Mouse (Mus musculus) midbrain, embryonic 14.5 days (tissue): ENCODE measurements at regions not wholly inside any gene's neighbourhood (a gene's known extent, or its start where the extent isn't known, plus 50 kb on each side); places are given as distances from the start of the nearest gene placed in this dataset.

Source experiments
- ATAC-seq: fragments of 200-750 bp; cut with Nextera tagmentation; 2 replicates; pipeline ENCODE4 v1.8.0; 2017; ENCODE audit warnings: moderate number of reproducible peaks, moderate library complexity; ENCODE audit not compliant: low FRiP score, low TSS enrichment
- DNase-seq: peaks from one replicate; pipeline ENCODE4 v3.0.0-alpha.2; 2015
- H3K27ac ChIP-seq: fragments of 300-500 bp; sonication (generic); replicated peaks from 2 replicates; pipeline ENCODE4 v1.5.1; 2014; ENCODE audit warnings: mild to moderate bottlenecking, low read depth, low read length, moderate library complexity
- H3K27me3 ChIP-seq: fragments of 300-500 bp; sonication (generic); 2 replicates; pipeline ENCODE4 v1.6.1; 2014; ENCODE audit warnings: low read length, control low read depth, mixed read lengths; ENCODE audit not compliant: control insufficient read depth, insufficient read depth
- H3K36me3 ChIP-seq: fragments of 300-500 bp; sonication (generic); 2 replicates; pipeline ENCODE4 v1.6.1; 2014; ENCODE audit warnings: low read length, control low read depth; ENCODE audit not compliant: control insufficient read depth, insufficient read depth
- H3K4me1 ChIP-seq: fragments of 300-500 bp; sonication (generic); 2 replicates; pipeline ENCODE4 v1.6.1; 2014; ENCODE audit warnings: mild to moderate bottlenecking, antibody characterized with exemption, low read length, control low read depth; ENCODE audit not compliant: control insufficient read depth, insufficient read depth
- H3K4me2 ChIP-seq: fragments of 300-500 bp; sonication (generic); 2 replicates; pipeline ENCODE4 v1.6.1; 2014; ENCODE audit warnings: mild to moderate bottlenecking, low read length, moderate library complexity
- H3K4me3 ChIP-seq: fragments of 300-500 bp; sonication (generic); replicated peaks from 2 replicates; pipeline ENCODE4 v1.5.1; 2014; ENCODE audit warnings: low read depth, low read length
- H3K9ac ChIP-seq: fragments of 300-500 bp; sonication (generic); replicated peaks from 2 replicates; pipeline ENCODE4 v1.6.1; 2014; ENCODE audit warnings: mild to moderate bottlenecking, low read length, moderate library complexity
- H3K9me3 ChIP-seq: fragments of 300-500 bp; sonication (generic); 2 replicates; pipeline ENCODE4 v1.6.1; 2016; ENCODE audit warnings: low read length, control low read depth, mixed read lengths; ENCODE audit not compliant: control insufficient read depth
- WGBS: fragments of 180-500 bp; shearing (Covaris S2); extraction: QIAGEN DNeasy Blood & Tissue Kit; methylation state at CpG from one replicate; pipeline ENCODE4 v1.1.7; 2014; 5-methylcytosine and 5-hydroxymethylcytosine counted together

DNA sequence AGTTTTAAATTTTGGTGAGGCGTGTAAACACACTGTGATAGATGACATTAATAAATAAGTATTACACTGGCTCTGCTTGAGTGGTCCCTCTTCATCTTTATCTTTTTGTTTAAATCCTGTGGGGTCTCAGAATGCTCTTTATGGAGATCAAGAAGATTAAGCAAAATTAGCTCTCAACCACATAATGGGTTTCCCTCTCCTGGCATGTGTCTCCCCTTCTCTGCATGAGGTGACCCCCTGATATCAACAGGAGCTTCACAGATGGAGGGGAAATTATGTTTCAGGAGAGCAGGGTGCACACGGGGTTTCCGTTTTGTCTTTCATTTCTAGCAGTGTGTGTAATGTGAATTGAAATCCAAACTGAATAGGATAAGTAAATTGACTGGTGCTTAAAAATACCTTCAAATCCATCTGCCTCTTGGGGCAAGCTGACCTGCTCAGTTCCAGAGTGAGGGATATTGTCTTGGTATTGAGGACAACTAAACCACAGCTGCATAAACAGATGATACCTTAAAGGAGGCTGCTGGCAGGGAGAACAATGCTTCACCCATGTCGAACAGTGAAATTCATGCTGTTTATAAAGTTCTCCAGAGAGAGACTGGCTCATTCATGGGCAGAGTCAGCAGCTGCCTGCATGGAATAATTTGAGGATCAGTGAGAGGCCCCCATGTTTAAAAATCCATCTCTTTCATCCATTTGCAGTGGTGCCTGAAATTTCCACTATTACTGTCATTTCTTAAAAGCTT, 518.3 kb upstream of the Nr2f1 start:
- peak; percentile 3 for DNase-seq
- no peak overlapping the region for H3K27ac ChIP-seq
- H3K27me3 ChIP-seq: no peaks in the 10 kb centered on the region
- no peaks in the 10 kb centered on the region for H3K9me3 ChIP-seq
- no peaks in the 10 kb centered on the region for H3K36me3 ChIP-seq
- H3K4me2 ChIP-seq: no peak overlapping the region
- H3K9ac ChIP-seq: no peak overlapping the region
- no peaks in the 10 kb centered on the region for H3K4me1 ChIP-seq
- WGBS: 20% methylated on average over 4 of the region's 4 CpGs
- H3K4me3 ChIP-seq: no peak overlapping the region
- ATAC-seq: no peak

DNA sequence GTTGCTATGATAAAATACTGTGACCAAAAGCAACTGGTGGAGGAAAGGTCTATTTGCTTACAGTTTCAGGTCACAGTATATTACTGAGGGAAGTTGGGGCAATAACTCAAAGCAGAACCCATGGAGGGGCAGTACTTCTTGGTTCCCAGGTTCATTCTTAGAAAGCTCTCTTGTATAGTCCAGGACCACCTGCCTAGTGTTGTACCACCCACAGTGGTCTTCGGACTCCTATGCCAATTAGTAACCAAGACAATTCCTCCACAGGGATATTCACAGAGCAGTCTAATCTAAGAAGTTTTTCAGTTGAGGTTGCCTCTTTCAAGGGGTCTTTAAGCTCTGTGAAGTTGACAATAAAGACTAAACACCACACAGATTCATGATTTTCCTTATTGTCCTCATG, 517.6 kb upstream of the Nr2f1 start:
- Histone ChIP-seq H3K4me1 (no peaks in the 10 kb centered on the region), H3K4me3 (no peak overlapping the region), H3K9ac (no peak overlapping the region), H3K27me3 (no peaks in the 10 kb centered on the region), H3K36me3 (no peaks in the 10 kb centered on the region), H3K9me3 (no peaks in the 10 kb centered on the region), H3K4me2 (no peak overlapping the region), H3K27ac (no peak overlapping the region)
- ATAC-seq: no peak
- DNase-seq: no peak
- 44% methylated on average over 1 of the region's 1 CpGs for WGBS

DNA sequence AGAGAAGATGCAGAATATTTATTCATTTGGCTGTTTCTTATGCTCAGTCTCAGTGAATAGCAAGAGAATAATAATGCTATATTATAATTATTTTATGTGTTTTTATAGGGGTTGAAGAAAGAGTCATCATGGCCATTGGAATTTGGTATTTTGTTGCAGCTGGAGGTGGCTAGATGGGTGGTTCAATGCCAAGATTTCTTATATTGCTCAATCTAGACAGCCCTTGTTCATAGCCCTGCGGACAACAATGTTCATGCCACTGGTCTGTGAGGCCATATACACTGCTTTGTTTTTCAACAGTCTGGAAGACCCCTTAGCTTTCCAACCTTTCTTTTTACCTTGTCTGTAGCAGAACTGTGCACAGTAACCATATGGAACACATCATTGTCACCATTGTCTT, 505.1 kb upstream of the Nr2f1 start:
- DNase-seq: no peak
- Histone ChIP-seq H3K27me3 (no peaks in the 10 kb centered on the region), H3K9me3 (no peaks in the 10 kb centered on the region), H3K36me3 (no peaks in the 10 kb centered on the region), H3K4me3 (no peak overlapping the region), H3K4me2 (no peak overlapping the region), H3K9ac (no peak overlapping the region), H3K4me1 (no peaks in the 10 kb centered on the region), H3K27ac (no peak overlapping the region)
- WGBS: 98% methylated on average over 1 of the region's 1 CpGs
- ATAC-seq: no peak

DNA sequence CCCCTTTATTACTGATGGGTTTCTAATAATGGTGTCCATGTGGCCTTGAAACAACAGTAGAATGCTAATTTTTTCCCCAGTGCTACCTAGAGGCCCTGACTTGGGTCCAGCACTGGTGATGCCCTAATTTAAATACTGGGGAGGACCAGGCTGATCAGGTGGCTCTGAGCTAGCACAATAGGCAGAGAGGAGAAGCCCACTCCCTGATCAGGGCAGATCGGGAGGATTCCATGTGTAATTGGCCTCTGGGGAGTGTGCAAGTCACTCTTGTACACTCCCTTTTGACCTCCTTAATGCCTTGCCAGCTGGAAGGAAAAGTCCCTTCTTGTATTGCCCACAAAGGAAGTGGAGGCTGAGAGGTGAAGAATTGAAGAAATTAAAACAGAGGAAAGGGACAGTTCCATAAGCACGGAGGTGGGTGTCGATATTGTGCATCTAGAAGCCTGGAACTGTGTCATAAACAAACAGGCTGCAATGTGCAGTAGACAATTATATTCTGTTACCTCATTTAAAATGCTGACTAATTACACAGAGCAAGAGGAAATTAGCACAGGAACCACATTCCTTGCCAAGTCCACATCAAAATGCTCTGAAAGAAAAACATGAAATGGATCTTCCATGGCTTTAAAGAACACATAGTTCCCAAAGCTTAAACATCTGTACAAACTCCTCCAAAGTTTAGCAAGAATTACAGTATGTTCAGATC, 498.4 kb upstream of the Nr2f1 start:
- 54% methylated on average over 3 of the region's 3 CpGs for WGBS
- Histone ChIP-seq H3K4me1 (peaks cover 5% of the 10 kb centered on the region; the same call in 1 of the 2 replicates), H3K9me3 (no peaks in the 10 kb centered on the region), H3K36me3 (no peaks in the 10 kb centered on the region), H3K4me2 (no peak overlapping the region), H3K27me3 (no peaks in the 10 kb centered on the region), H3K9ac (no peak overlapping the region), H3K4me3 (no peak overlapping the region), H3K27ac (0 out of 2 replicates have a peak overlapping the region, but pooled peaks have one; percentile 13)
- ATAC-seq: peak; percentile 83
- DNase-seq: peak; percentile 50

DNA sequence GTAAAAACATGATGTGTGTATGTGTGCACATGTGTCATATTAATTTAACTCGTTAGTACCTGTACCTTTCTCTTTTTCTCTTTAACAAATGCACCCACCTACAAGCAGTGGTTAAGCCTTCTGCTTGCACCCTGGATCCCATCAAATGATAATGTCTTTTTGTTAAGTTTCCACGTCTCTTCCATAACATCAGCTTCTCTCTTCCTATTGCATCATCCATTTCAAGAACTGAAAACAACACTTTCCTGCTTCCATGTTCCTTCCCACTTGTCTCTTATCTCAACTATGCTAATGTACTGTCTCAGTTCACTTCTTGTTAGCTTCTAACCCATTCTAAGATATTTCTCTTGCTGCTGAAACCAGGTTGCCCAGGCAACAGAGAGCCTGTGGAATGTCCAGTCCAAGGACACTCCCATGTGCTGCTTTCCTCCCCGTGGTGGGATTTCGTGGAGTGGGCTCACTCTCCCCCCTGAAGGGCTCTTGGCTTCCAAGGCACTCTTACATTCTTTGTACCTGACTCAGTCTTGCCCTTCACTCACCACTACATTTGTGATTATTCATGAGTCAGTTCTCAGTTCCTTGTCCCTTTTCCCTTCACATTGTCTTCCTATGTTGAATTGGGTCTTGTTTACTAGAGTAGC, 479.8 kb upstream of the Nr2f1 start:
- no peaks in the 10 kb centered on the region for H3K27me3 ChIP-seq
- H3K9me3 ChIP-seq: no peaks in the 10 kb centered on the region
- peaks cover 5% of the 10 kb centered on the region; the same call in 1 of the 2 replicates for H3K4me1 ChIP-seq
- H3K27ac ChIP-seq: no peak overlapping the region
- no peak overlapping the region for H3K4me3 ChIP-seq
- DNase-seq (no peak), ATAC-seq (peak; percentile 27; the same call in 1 of the 2 replicates)
- H3K36me3 ChIP-seq: no peaks in the 10 kb centered on the region
- 32% methylated on average over 4 of the region's 4 CpGs for WGBS
- no peak overlapping the region for H3K9ac ChIP-seq
- no peak overlapping the region for H3K4me2 ChIP-seq

DNA sequence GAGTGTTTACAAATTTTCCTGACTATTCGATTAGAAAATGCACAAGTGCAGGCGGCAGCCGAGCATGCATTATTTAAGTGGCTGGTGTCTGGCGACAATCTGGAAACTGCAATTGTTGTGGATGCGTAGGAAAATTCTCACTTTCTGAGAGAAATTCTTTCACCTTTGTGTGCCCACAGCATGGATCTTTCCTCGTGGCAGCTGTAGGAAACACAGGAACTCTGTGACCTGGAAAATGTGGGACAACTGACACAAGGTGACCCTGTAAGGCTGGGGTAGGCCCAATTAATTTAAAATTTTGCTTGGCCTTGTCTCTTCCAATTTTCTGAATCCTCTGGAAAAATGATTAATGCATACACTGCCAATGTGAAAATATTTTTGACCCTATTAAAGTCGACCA, 478.7 kb upstream of the Nr2f1 start:
- H3K9me3 ChIP-seq: no peaks in the 10 kb centered on the region
- H3K4me1 ChIP-seq: peaks cover 5% of the 10 kb centered on the region; the same call in 1 of the 2 replicates
- no peak overlapping the region for H3K9ac ChIP-seq
- no peak overlapping the region for H3K4me3 ChIP-seq
- 0 out of 2 replicates have a peak overlapping the region, but pooled peaks have one; percentile 17 for H3K4me2 ChIP-seq
- peak; percentile 56 for DNase-seq
- peak overlapping the region; percentile 37; the same call in 1 of the 2 replicates for H3K27ac ChIP-seq
- H3K36me3 ChIP-seq: no peaks in the 10 kb centered on the region
- 37% methylated on average over 7 of the region's 7 CpGs for WGBS
- H3K27me3 ChIP-seq: no peaks in the 10 kb centered on the region
- ATAC-seq: 0 out of 2 replicates have a peak, but pooled peaks have one; percentile 46

DNA sequence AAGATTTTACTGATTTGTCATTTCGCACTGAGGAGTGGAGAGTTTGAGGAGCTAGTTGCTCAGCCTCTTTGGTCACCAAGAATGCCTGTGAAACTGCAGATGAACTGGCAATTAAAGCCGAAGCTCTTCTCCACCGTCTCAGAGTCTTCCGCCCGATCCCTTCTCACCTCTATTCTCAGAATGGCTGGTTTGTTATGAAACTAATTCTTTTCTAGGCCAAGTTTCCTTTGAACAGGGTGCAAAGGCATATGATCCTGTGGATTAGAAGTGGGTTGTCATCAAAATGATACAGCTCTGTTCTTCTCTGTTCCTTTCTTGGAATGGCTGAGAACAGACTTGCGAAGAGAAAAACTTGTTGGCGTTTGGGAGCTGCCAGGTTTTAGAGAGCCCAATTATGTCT, 458.7 kb upstream of the Nr2f1 start:
- Histone ChIP-seq H3K4me3 (no peak overlapping the region), H3K9me3 (no peaks in the 10 kb centered on the region), H3K27ac (no peak overlapping the region), H3K27me3 (no peaks in the 10 kb centered on the region), H3K4me2 (no peak overlapping the region), H3K4me1 (no peaks in the 10 kb centered on the region), H3K36me3 (no peaks in the 10 kb centered on the region), H3K9ac (no peak overlapping the region)
- WGBS: 86% methylated on average over 7 of the region's 7 CpGs
- DNase-seq (no peak), ATAC-seq (no peak)

DNA sequence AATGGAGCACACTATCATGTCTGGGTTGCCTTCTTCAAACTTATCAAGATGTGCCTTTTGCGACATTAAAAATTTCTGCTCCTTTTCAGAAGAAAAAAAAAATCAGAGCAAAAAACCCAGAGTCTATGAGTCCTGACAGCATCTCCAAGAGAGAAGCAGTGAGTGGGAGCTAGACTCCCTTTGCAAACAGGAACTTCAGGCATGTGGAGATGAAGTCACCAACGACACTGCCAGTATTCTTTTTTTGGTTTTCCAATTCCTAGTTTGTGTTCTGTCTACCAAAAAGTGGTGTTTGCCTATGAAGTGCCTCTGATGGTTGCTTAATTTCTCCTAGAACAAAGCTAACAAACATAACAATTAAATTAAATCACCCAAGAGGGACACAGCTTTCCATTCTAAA, 457.2 kb upstream of the Nr2f1 start:
- H3K36me3 ChIP-seq: no peaks in the 10 kb centered on the region
- 90% methylated on average over 2 of the region's 2 CpGs for WGBS
- H3K27me3 ChIP-seq: no peaks in the 10 kb centered on the region
- H3K4me1 ChIP-seq: no peaks in the 10 kb centered on the region
- no peaks in the 10 kb centered on the region for H3K9me3 ChIP-seq
- no peak for ATAC-seq
- no peak overlapping the region for H3K27ac ChIP-seq
- H3K4me3 ChIP-seq: no peak overlapping the region
- H3K4me2 ChIP-seq: no peak overlapping the region
- H3K9ac ChIP-seq: no peak overlapping the region
- DNase-seq: no peak
